Mouse (Mus musculus) stomach, postnatal 0 days (tissue): ENCODE results near the gene Mier1.

Experiments used
- CTCF ChIP-seq: IDR thresholded peaks from 2 replicates; pipeline ENCODE4 v1.5.1; 2016; ENCODE audit warnings: antibody characterized with exemption, low read depth, mild to moderate bottlenecking, moderate library complexity
- EP300 ChIP-seq: optimal IDR thresholded peaks from 2 replicates; pipeline ENCODE3; 2016; ENCODE audit warnings: antibody characterized with exemption

DNA sequence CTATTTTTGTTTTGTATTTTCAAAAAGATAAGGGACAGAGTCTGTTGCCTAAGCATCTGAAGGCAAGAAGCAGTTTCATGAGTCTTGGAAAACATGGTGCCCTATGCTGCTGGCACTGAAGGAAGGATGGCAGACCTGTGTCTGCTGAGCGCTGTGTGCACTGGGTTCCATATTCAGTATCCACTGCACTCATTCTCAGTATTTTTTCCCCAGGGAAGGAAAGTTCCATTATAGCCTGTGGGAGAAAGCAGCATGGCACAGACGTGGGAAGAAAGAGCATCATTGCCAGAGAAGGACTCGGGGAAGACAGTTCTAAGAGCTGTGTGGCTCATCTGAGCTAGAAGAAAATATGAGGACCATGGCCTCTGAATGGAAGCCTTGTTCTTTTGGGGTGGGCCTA lies 57.1 kb downstream of the Mier1 start:
- no peak for TF ChIP-seq CTCF
- no peak for TF ChIP-seq EP300
